Mouse (Mus musculus): ENCODE measurements around the gene Mccc2. TPM values are rescaled to one million over a fixed set of nuclear protein-coding genes. Genes with fewer than 3 reads are reported as not detected.

The Mccc2 gene
- polyA plus RNA-seq (2014; fragmentation: Illumina TruSeq; extraction: RNeasy Lipid Tissue Mini Kit (QIAGEN cat#74804); ENCODE audit: insufficient read depth, low read depth, low replicate concordance), result 19.2 TPM

GRCm38 (mm10) chr13:100014906-100015895, at the start of gene Mccc2:
Mccc2 (minus strand) TSS chr13:100015639.

GRCm38 (mm10) chr13:99900965-99901364, 114.5 kb downstream of the Mccc2 start, which contains the start of gene Cartpt:
Cartpt (minus strand) TSS chr13:99901091.

Other genes starting within 250 kb of the Mccc2 start
- not detected for gene Cartpt, start 114.5 kb downstream of the Mccc2 start, polyA plus RNA-seq (2014; fragmentation: Illumina TruSeq; extraction: RNeasy Lipid Tissue Mini Kit (QIAGEN cat#74804); ENCODE audit: insufficient read depth, low read depth, low replicate concordance)
- gene Bdp1, start 88.4 kb upstream of the Mccc2 start, polyA plus RNA-seq (2014; fragmentation: Illumina TruSeq; extraction: RNeasy Lipid Tissue Mini Kit (QIAGEN cat#74804); ENCODE audit: insufficient read depth, low read depth, low replicate concordance), result 4.5 TPM
- 17.6 TPM for gene Serf1, start 92.4 kb upstream of the Mccc2 start, polyA plus RNA-seq (2014; fragmentation: Illumina TruSeq; extraction: RNeasy Lipid Tissue Mini Kit (QIAGEN cat#74804); ENCODE audit: insufficient read depth, low read depth, low replicate concordance)
- 18.2 TPM for gene Smn1, start 109.2 kb upstream of the Mccc2 start, polyA plus RNA-seq (2014; fragmentation: Illumina TruSeq; extraction: RNeasy Lipid Tissue Mini Kit (QIAGEN cat#74804); ENCODE audit: insufficient read depth, low read depth, low replicate concordance)
- gene Naip2, start 186.5 kb upstream of the Mccc2 start, polyA plus RNA-seq (2014; fragmentation: Illumina TruSeq; extraction: RNeasy Lipid Tissue Mini Kit (QIAGEN cat#74804); ENCODE audit: insufficient read depth, low read depth, low replicate concordance), result 2.4 TPM
- 1.8 TPM for gene Naip5, start 230.7 kb upstream of the Mccc2 start, polyA plus RNA-seq (2014; fragmentation: Illumina TruSeq; extraction: RNeasy Lipid Tissue Mini Kit (QIAGEN cat#74804); ENCODE audit: insufficient read depth, low read depth, low replicate concordance)

All from lung, adult 10 weeks (tissue).